ENCODE assay signal across 21 mouse cellular contexts in genomic region chr11:108345321-108345720, GRCm38 (mm10). TPM values are rescaled to one million over a fixed set of nuclear protein-coding genes. Genes with fewer than 3 reads are reported as not detected.
"Had no signal": no experiment of that assay in that cellular context is flagged by ENCODE, and none has a peak within 500 bp of the region (broad histone marks: within the 10 kb centered on the region; RNA-seq: fewer than 3 reads in every experiment).

No protein-coding gene starts in this region.

- H3K9me3 ChIP-seq: neural tube, embryonic 12.5 days; neural tube, embryonic 13.5 days; neural tube, embryonic 15.5 days; stomach, embryonic 15.5 days had no signal

- H3K36me3 ChIP-seq: neural tube, embryonic 12.5 days; neural tube, embryonic 13.5 days; neural tube, embryonic 15.5 days; stomach, embryonic 15.5 days had no signal

- DNase-seq: retina, postnatal 1 day; right cerebral cortex, adult 18-20 months; right cerebral cortex, postnatal 14 days; right cerebral cortex, postnatal 25 days; right cerebral cortex, postnatal 4 days; spleen, adult 18-20 months; thymus, adult 18-20 months; thymus, adult 2 months; thymus, postnatal 14 days; thymus, postnatal 25 days; thymus, postnatal 36 days; thymus, postnatal 4 days had no signal

- H3K9ac ChIP-seq: neural tube, embryonic 12.5 days; stomach, embryonic 15.5 days had no signal

- H3K27me3 ChIP-seq: neural tube, embryonic 15.5 days; stomach, embryonic 15.5 days had no signal

- H3K4me3 ChIP-seq: stomach, embryonic 15.5 days had no signal

- H3K27ac ChIP-seq: neural tube, embryonic 12.5 days; neural tube, embryonic 13.5 days; stomach, embryonic 15.5 days; stomach, postnatal 0 days had no signal

RNA-seq across cellular contexts. Expression of gene Apoh, which starts 2.2 kb away (rescaled TPM):
- total RNA-seq: neutrophil, adult 5-6 weeks had no signal
- polyA plus RNA-seq: neural tube, embryonic 11.5 days; neural tube, embryonic 12.5 days; neural tube, embryonic 14.5 days; spleen, adult 2 months had no signal
